Mouse (Mus musculus): ENCODE results near the gene Caln1. TPM values are rescaled to one million over a fixed set of nuclear protein-coding genes. Genes with fewer than 3 reads are reported as not detected.

Gene Caln1
- polyA plus RNA-seq, 1 experiment from 2014 or later = 1.2 TPM

DNA sequence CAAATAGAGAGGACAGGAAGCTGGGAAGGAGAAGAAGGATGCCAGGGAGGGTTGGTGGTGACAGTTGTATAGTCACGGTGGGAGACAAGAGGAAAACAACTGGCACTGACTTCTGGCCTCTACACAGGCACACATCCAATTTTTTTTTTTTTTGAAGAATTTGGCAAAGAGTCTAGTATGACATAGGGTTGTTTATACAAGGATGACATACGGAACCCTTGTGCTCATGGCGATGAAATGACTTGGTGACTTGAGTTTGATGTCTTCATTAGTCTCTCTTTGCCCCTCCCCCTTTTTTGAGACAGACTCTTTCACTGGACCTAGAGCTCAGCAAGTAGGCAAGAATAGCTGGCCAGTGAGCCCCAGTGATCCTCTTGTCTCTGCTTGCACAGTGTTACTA, 322.1 kb downstream of the Caln1 start:
- no peaks in the 10 kb centered on the region for H3K36me3 ChIP-seq (ENCODE audit: control insufficient read depth, insufficient read depth, low read length)
- 76% methylated on average over 3 of the region's 3 CpGs for WGBS
- no peaks in the 10 kb centered on the region for H3K27me3 ChIP-seq (ENCODE audit: control insufficient read depth, insufficient read depth, low read length)
- no peak for ATAC-seq (ENCODE audit: low FRiP score)
- no peak overlapping the region for H3K4me2 ChIP-seq (replicated peaks; ENCODE audit: low read depth, low read length)
- DNase-seq (ENCODE audit: low spot score) = no peak
- no peak overlapping the region for H3K27ac ChIP-seq (ENCODE audit: low read depth, low read length)
- no peak overlapping the region for H3K9ac ChIP-seq (ENCODE audit: low read depth, low read length)
- H3K4me3 ChIP-seq (ENCODE audit: low read depth, low read length) = no peak overlapping the region
- no peaks in the 10 kb centered on the region for H3K9me3 ChIP-seq (ENCODE audit: control insufficient read depth, low read length)
- H3K4me1 ChIP-seq (replicated peaks; ENCODE audit: control insufficient read depth, insufficient read depth, low read length) = no peaks in the 10 kb centered on the region

DNA sequence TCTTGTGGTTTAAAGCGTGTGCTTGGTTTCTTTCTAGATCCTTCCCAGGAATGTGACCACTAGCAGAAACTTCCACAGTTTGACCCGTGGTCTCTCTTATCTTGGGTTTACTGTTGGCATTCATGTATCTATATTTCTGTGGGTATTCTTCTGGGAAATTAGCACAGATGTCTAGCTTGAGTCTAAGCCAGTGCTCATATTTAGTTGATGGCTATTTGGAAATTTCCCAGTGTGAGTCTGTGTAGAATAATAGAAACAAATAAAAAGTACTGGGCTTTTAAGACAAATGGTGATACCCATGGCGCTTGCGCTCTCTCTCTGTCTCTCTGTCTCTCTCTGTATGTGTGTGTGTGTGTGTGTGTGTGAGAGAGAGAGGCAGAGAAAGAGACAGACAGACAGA, 330.2 kb downstream of the Caln1 start:
- H3K9me3 ChIP-seq (ENCODE audit: control insufficient read depth, low read length) = no peaks in the 10 kb centered on the region
- H3K27ac ChIP-seq (ENCODE audit: low read depth, low read length) = no peak overlapping the region
- H3K4me3 ChIP-seq (ENCODE audit: low read depth, low read length) = no peak overlapping the region
- no peak overlapping the region for H3K4me2 ChIP-seq (replicated peaks; ENCODE audit: low read depth, low read length)
- no peaks in the 10 kb centered on the region for H3K27me3 ChIP-seq (ENCODE audit: control insufficient read depth, insufficient read depth, low read length)
- H3K4me1 ChIP-seq (replicated peaks; ENCODE audit: control insufficient read depth, insufficient read depth, low read length) = no peaks in the 10 kb centered on the region
- 95% methylated on average over 4 of the region's 4 CpGs for WGBS
- H3K36me3 ChIP-seq (ENCODE audit: control insufficient read depth, insufficient read depth, low read length) = no peaks in the 10 kb centered on the region
- ATAC-seq (ENCODE audit: low FRiP score) (no peak), DNase-seq (ENCODE audit: low spot score) (no peak)
- no peak overlapping the region for H3K9ac ChIP-seq (ENCODE audit: low read depth, low read length)

DNA sequence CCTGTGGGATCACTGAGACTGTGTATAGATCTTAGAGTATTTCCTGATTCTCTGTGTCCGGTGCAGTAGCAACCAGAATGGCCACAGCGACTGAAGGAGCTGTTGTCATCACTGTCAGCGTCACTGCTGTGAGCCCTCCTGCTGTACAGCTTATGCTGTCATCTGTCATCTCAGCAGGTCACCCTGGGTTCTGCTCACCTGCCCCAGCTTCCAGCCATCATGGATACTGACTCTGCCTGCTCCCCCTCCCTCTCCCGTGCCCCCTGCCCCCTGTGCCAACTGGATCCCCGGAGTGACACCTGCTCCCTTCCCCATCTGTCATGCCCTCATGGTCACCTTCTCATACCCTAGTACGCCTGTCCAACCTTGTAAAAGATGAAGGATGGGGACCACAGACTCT, 332.5 kb downstream of the Caln1 start:
- DNase-seq (ENCODE audit: low spot score) (no peak), ATAC-seq (ENCODE audit: low FRiP score) (no peak)
- no peaks in the 10 kb centered on the region for H3K9me3 ChIP-seq (ENCODE audit: control insufficient read depth, low read length)
- 80% methylated on average over 6 of the region's 6 CpGs for whole genome bisulfite sequencing
- H3K27ac ChIP-seq (ENCODE audit: low read depth, low read length) = no peak overlapping the region
- no peak overlapping the region for H3K9ac ChIP-seq (ENCODE audit: low read depth, low read length)
- no peaks in the 10 kb centered on the region for H3K27me3 ChIP-seq (ENCODE audit: control insufficient read depth, insufficient read depth, low read length)
- no peaks in the 10 kb centered on the region for H3K36me3 ChIP-seq (ENCODE audit: control insufficient read depth, insufficient read depth, low read length)
- H3K4me3 ChIP-seq (ENCODE audit: low read depth, low read length) = no peak overlapping the region
- no peak overlapping the region for H3K4me2 ChIP-seq (replicated peaks; ENCODE audit: low read depth, low read length)
- no peaks in the 10 kb centered on the region for H3K4me1 ChIP-seq (replicated peaks; ENCODE audit: control insufficient read depth, insufficient read depth, low read length)

DNA sequence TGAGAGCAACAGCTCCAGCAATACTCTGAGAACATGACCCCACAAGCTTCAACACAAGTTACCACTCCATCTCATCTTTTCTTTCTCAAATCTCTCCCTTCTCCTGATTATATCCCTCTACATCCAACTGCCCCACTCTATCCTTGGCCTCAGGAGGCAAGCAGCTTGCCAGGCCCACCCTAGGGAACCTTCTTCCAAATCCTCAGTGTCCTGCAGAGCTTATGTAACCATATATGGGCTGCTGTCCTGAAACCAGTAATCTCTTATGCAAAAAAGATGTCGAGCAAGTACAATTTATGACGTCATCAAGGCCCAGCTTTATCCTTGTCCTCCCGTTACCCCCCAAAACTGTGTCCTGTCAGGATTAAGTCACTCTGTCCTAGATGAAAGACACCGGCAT, 333.1 kb downstream of the Caln1 start:
- no peaks in the 10 kb centered on the region for H3K36me3 ChIP-seq (ENCODE audit: control insufficient read depth, insufficient read depth, low read length)
- 85% methylated on average over 4 of the region's 4 CpGs for WGBS
- H3K9ac ChIP-seq (ENCODE audit: low read depth, low read length) = no peak overlapping the region
- H3K27me3 ChIP-seq (ENCODE audit: control insufficient read depth, insufficient read depth, low read length) = no peaks in the 10 kb centered on the region
- H3K9me3 ChIP-seq (ENCODE audit: control insufficient read depth, low read length) = no peaks in the 10 kb centered on the region
- H3K4me1 ChIP-seq (replicated peaks; ENCODE audit: control insufficient read depth, insufficient read depth, low read length) = no peaks in the 10 kb centered on the region
- H3K27ac ChIP-seq (ENCODE audit: low read depth, low read length) = no peak overlapping the region
- ATAC-seq (ENCODE audit: low FRiP score) (no peak), DNase-seq (ENCODE audit: low spot score) (no peak)
- no peak overlapping the region for H3K4me2 ChIP-seq (replicated peaks; ENCODE audit: low read depth, low read length)
- H3K4me3 ChIP-seq (ENCODE audit: low read depth, low read length) = no peak overlapping the region

DNA sequence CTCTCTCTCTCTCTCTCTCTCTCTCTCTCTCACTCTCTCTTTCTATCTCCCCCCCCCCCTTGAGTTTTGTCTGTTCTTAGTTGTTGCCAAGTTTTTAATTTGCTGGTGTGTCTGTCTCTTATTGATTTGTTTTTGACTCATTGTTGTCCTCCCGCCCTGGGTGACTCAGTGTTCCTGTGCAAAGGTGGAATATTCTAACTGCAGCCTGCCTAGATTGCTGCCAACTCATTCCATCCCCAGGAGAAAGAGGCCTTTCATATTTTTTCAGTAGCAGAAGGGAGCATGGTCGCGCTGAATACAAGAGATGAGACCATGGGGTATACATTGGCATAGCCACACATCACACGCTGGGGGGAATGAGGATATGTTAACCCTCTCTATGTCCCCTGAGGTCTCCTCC, 335.6 kb downstream of the Caln1 start:
- H3K4me2 ChIP-seq (replicated peaks; ENCODE audit: low read depth, low read length) = no peak overlapping the region
- H3K27ac ChIP-seq (ENCODE audit: low read depth, low read length) = no peak overlapping the region
- no peaks in the 10 kb centered on the region for H3K9me3 ChIP-seq (ENCODE audit: control insufficient read depth, low read length)
- H3K4me3 ChIP-seq (ENCODE audit: low read depth, low read length) = no peak overlapping the region
- H3K4me1 ChIP-seq (replicated peaks; ENCODE audit: control insufficient read depth, insufficient read depth, low read length) = no peaks in the 10 kb centered on the region
- ATAC-seq (ENCODE audit: low FRiP score) = no peak
- no peak for DNase-seq (ENCODE audit: low spot score)
- H3K36me3 ChIP-seq (ENCODE audit: control insufficient read depth, insufficient read depth, low read length) = no peaks in the 10 kb centered on the region
- WGBS = 87% methylated on average over 4 of the region's 4 CpGs
- H3K9ac ChIP-seq (ENCODE audit: low read depth, low read length) = no peak overlapping the region
- no peaks in the 10 kb centered on the region for H3K27me3 ChIP-seq (ENCODE audit: control insufficient read depth, insufficient read depth, low read length)

DNA sequence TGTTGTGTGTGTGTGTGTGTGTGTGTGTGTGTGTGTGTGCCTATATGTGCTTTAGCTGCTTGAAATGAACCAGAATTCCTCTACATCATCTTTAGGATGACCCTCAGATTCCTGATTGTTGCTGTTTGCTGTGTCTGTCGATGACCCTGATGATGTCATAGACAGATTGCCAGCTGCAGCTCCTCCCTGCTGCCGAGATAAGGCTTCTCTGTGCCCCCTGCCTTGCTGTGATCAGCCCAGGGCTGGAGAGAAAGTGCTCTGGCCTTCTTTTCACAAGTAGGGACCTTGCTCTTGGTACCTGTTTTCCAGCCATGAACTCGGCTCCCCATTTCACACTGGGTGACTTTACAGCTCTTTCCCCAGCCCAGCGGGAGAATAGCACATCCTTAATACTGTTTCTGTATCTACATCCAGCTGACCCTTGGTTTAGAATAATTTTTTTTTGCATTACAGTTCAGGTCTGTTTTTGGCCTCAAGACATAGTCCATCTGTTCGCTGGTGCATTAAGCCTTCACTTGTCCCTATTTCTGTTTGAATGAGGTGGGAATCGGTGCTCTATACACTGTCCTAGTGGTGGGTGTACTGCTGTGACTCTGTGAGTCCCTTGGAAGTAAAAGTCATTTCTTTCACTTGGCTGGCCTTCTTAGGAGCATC, 337.1 kb downstream of the Caln1 start:
- H3K27ac ChIP-seq (ENCODE audit: low read depth, low read length) = no peak overlapping the region
- H3K4me3 ChIP-seq (ENCODE audit: low read depth, low read length) = no peak overlapping the region
- WGBS = 76% methylated on average over 6 of the region's 6 CpGs

DNA sequence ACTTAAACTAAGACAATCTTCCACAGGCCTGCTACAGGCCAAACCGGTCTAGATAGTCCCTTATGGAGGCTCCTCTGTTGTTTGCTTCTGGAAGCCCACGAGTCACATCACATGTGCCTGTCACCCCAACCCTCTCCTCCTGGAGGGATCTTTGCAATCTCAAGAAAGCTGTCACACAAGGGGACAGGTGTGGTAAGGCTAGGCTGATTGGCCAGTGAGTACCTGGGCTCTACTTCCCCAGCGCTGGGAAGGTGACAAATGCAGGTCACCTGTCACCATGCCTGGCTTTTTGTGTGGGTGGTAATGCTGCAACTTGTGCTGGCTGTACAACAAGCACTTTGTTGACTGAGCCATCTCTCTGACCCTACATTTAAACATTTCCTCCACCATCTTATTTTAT, 338.5 kb downstream of the Caln1 start:
- Histone ChIP-seq H3K9ac (ENCODE audit: low read depth, low read length) (no peak overlapping the region), H3K36me3 (ENCODE audit: control insufficient read depth, insufficient read depth, low read length) (no peaks in the 10 kb centered on the region), H3K4me2 (replicated peaks; ENCODE audit: low read depth, low read length) (no peak overlapping the region), H3K4me3 (ENCODE audit: low read depth, low read length) (no peak overlapping the region), H3K9me3 (ENCODE audit: control insufficient read depth, low read length) (no peaks in the 10 kb centered on the region), H3K4me1 (replicated peaks; ENCODE audit: control insufficient read depth, insufficient read depth, low read length) (no peaks in the 10 kb centered on the region), H3K27me3 (ENCODE audit: control insufficient read depth, insufficient read depth, low read length) (no peaks in the 10 kb centered on the region), H3K27ac (ENCODE audit: low read depth, low read length) (no peak overlapping the region)
- WGBS = 87% methylated on average over 3 of the region's 3 CpGs
- DNase-seq (ENCODE audit: low spot score) = no peak
- no peak for ATAC-seq (ENCODE audit: low FRiP score)

More for the DNA sequence above, 337.1 kb downstream of the Caln1 start:
- no peak for DNase-seq (ENCODE audit: low spot score)
- no peaks in the 10 kb centered on the region for H3K27me3 ChIP-seq (ENCODE audit: control insufficient read depth, insufficient read depth, low read length)
- no peak for ATAC-seq (ENCODE audit: low FRiP score)
- H3K4me2 ChIP-seq (replicated peaks; ENCODE audit: low read depth, low read length) = no peak overlapping the region
- H3K4me1 ChIP-seq (replicated peaks; ENCODE audit: control insufficient read depth, insufficient read depth, low read length) = no peaks in the 10 kb centered on the region
- no peaks in the 10 kb centered on the region for H3K9me3 ChIP-seq (ENCODE audit: control insufficient read depth, low read length)
- no peak overlapping the region for H3K9ac ChIP-seq (ENCODE audit: low read depth, low read length)
- H3K36me3 ChIP-seq (ENCODE audit: control insufficient read depth, insufficient read depth, low read length) = no peaks in the 10 kb centered on the region

DNA sequence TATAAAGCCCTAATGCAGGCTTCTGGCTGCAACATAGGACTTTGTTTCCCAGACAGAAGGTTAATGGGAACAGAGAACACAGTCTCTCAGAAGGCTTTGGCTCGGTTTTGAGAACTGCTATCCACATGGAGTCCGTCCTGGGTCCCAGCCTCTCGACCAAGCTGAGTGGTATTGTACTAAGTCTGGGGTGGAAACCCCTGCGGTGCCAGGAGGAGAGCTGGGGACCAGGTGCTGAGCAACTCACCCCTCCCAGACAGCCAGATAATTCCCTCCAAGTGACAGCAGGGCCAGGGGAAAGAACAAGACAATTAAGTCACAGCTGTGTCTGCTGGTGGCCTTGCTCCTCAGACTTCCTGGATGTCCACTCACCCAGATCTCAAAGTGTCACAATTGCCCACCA, 339.4 kb downstream of the Caln1 start:
- DNase-seq (ENCODE audit: low spot score) (no peak), ATAC-seq (ENCODE audit: low FRiP score) (no peak)
- no peak overlapping the region for H3K9ac ChIP-seq (ENCODE audit: low read depth, low read length)
- 73% methylated on average over 4 of the region's 4 CpGs for WGBS
- no peak overlapping the region for H3K4me3 ChIP-seq (ENCODE audit: low read depth, low read length)
- no peaks in the 10 kb centered on the region for H3K9me3 ChIP-seq (ENCODE audit: control insufficient read depth, low read length)
- H3K36me3 ChIP-seq (ENCODE audit: control insufficient read depth, insufficient read depth, low read length) = no peaks in the 10 kb centered on the region
- no peak overlapping the region for H3K27ac ChIP-seq (ENCODE audit: low read depth, low read length)
- no peak overlapping the region for H3K4me2 ChIP-seq (replicated peaks; ENCODE audit: low read depth, low read length)
- no peaks in the 10 kb centered on the region for H3K27me3 ChIP-seq (ENCODE audit: control insufficient read depth, insufficient read depth, low read length)
- H3K4me1 ChIP-seq (replicated peaks; ENCODE audit: control insufficient read depth, insufficient read depth, low read length) = no peaks in the 10 kb centered on the region

DNA sequence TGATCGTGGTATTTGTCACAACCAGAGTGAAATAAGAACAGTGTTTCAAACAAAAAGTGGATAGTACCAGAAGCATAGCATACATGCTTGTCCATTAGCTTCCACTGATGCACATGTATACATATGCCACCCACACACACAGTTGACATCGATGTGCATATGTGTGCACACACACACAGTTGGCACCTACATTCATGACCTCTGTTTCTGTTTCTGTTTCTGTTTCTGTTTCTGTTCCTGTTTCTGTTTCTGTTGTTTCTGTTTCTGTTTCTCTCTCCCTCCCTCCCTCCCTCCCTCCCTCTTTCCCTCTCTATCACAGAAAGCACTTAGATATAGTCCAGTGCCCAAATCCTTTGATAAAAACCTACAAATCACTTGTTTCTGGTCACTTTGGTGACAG, 342.4 kb downstream of the Caln1 start:
- no peak for ATAC-seq (ENCODE audit: low FRiP score)
- Histone ChIP-seq H3K9ac (ENCODE audit: low read depth, low read length) (no peak overlapping the region), H3K4me3 (ENCODE audit: low read depth, low read length) (no peak overlapping the region), H3K4me1 (replicated peaks; ENCODE audit: control insufficient read depth, insufficient read depth, low read length) (no peaks in the 10 kb centered on the region), H3K9me3 (ENCODE audit: control insufficient read depth, low read length) (no peaks in the 10 kb centered on the region), H3K4me2 (replicated peaks; ENCODE audit: low read depth, low read length) (no peak overlapping the region), H3K36me3 (ENCODE audit: control insufficient read depth, insufficient read depth, low read length) (no peaks in the 10 kb centered on the region), H3K27ac (ENCODE audit: low read depth, low read length) (no peak overlapping the region), H3K27me3 (ENCODE audit: control insufficient read depth, insufficient read depth, low read length) (no peaks in the 10 kb centered on the region)
- no peak for DNase-seq (ENCODE audit: low spot score)
- whole genome bisulfite sequencing = 96% methylated on average over 2 of the region's 2 CpGs
